Mouse (Mus musculus): ENCODE measurements around the gene Defb26. TPM values are rescaled to one million over a fixed set of nuclear protein-coding genes. Genes with fewer than 3 reads are reported as not detected.

Defb26 gene
- polyA plus RNA-seq, 1 experiment from 2014 or later: not detected

DNA sequence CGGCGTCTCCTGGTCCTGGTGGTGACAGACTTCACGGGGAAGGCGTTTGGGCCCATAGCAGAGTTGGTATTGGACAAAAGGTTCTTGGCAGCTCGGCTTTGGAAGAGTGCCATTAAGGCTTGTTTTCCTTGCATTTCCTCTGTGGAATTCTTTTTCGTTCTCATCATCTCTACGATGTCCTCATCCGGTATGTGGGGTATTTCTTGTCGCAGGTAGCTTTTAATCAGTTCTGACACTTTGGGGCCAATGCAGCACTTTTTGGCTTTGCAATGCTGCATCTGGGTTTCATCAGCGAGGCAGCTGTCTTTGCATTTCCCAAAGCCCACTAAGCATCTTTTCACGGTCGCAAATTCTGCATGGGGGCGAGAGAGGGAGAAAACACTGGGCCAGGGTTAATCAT, 52.3 kb downstream of the Defb26 start:
- H3K4me2 ChIP-seq: no peak overlapping the region
- no peaks in the 10 kb centered on the region for H3K9me3 ChIP-seq (replicated peaks)
- 52% methylated on average over 13 of the region's 13 CpGs for WGBS
- H3K9ac ChIP-seq: no peak overlapping the region
- H3K4me1 ChIP-seq: no peaks in the 10 kb centered on the region; the same call in 1 of the 2 replicates
- H3K27ac ChIP-seq: no peak overlapping the region
- no peaks in the 10 kb centered on the region for H3K36me3 ChIP-seq
- no peak overlapping the region for H3K4me3 ChIP-seq (replicated peaks)
- no peaks in the 10 kb centered on the region for H3K27me3 ChIP-seq
- ATAC-seq (replicated peaks; ENCODE audit: low FRiP score): no peak

Other genes with a start within 250 kb of the Defb26 start
- 39.5 and 39.7 TPM in 2 replicates for gene Tbc1d20, start 217.9 kb downstream of the Defb26 start, polyA plus RNA-seq (2015; fragmentation: Nextera tagmentation; extraction: Ambion mirVana)
- gene Rbck1, start 179.0 kb downstream of the Defb26 start, polyA plus RNA-seq (2015; fragmentation: Nextera tagmentation; extraction: Ambion mirVana): 79.0 and 88.7 TPM in 2 replicates
- gene Trib3, start 167.7 kb downstream of the Defb26 start, polyA plus RNA-seq (2015; fragmentation: Nextera tagmentation; extraction: Ambion mirVana): 1.1 and 1.9 TPM in 2 replicates
- 1.1 and 2.2 TPM in 2 replicates for gene Nrsn2, start 135.1 kb downstream of the Defb26 start, polyA plus RNA-seq (2015; fragmentation: Nextera tagmentation; extraction: Ambion mirVana)
- gene Sox12, start 113.6 kb downstream of the Defb26 start, polyA plus RNA-seq (2015; fragmentation: Nextera tagmentation; extraction: Ambion mirVana): 10.6 and 12.2 TPM in 2 replicates
- gene Zcchc3, start 96.7 kb downstream of the Defb26 start, polyA plus RNA-seq (2015; fragmentation: Nextera tagmentation; extraction: Ambion mirVana): 42.4 and 45.7 TPM in 2 replicates
- gene 6820408C15Rik, start 96.1 kb downstream of the Defb26 start, polyA plus RNA-seq (2015; fragmentation: Nextera tagmentation; extraction: Ambion mirVana): 0.56 and 0.77 TPM in 2 replicates
- 0.27 TPM in 1 of 2 replicates, not detected in the other for gene Defb23, start 47.1 kb downstream of the Defb26 start, polyA plus RNA-seq (2015; fragmentation: Nextera tagmentation; extraction: Ambion mirVana)
- not detected in 2 replicates for gene Defb20, start 34.6 kb downstream of the Defb26 start, polyA plus RNA-seq (2015; fragmentation: Nextera tagmentation; extraction: Ambion mirVana)
- gene Defb22, start 21.6 kb downstream of the Defb26 start, polyA plus RNA-seq (2015; fragmentation: Nextera tagmentation; extraction: Ambion mirVana): not detected in 2 replicates
- gene Defb28, start 6.6 kb upstream of the Defb26 start, polyA plus RNA-seq (2015; fragmentation: Nextera tagmentation; extraction: Ambion mirVana): 0.67 and 0.95 TPM in 2 replicates
- 0.90 and 1.6 TPM in 2 replicates for gene Defb29, start 28.4 kb upstream of the Defb26 start, polyA plus RNA-seq (2015; fragmentation: Nextera tagmentation; extraction: Ambion mirVana)
- gene Gm17416, start 57.6 kb upstream of the Defb26 start, polyA plus RNA-seq (2015; fragmentation: Nextera tagmentation; extraction: Ambion mirVana): not detected in 2 replicates
- gene Defb21, start 61.1 kb upstream of the Defb26 start, polyA plus RNA-seq (2015; fragmentation: Nextera tagmentation; extraction: Ambion mirVana): not detected in 2 replicates
- gene Defb19, start 68.6 kb upstream of the Defb26 start, polyA plus RNA-seq (2015; fragmentation: Nextera tagmentation; extraction: Ambion mirVana): 4.4 and 4.8 TPM in 2 replicates
- gene Defb45, start 87.7 kb upstream of the Defb26 start, polyA plus RNA-seq (2015; fragmentation: Nextera tagmentation; extraction: Ambion mirVana): not detected in 2 replicates
- 0.67 and 0.88 TPM in 2 replicates for gene Defb36, start 92.6 kb upstream of the Defb26 start, polyA plus RNA-seq (2015; fragmentation: Nextera tagmentation; extraction: Ambion mirVana)
- gene Defb25, start 111.4 kb upstream of the Defb26 start, polyA plus RNA-seq (2015; fragmentation: Nextera tagmentation; extraction: Ambion mirVana): 23.2 and 25.2 TPM in 2 replicates
- gene Rem1, start 115.3 kb upstream of the Defb26 start, polyA plus RNA-seq (2015; fragmentation: Nextera tagmentation; extraction: Ambion mirVana): 59.1 and 62.5 TPM in 2 replicates
- 141 and 147 TPM in 2 replicates for gene H13, start 157.8 kb upstream of the Defb26 start, polyA plus RNA-seq (2015; fragmentation: Nextera tagmentation; extraction: Ambion mirVana)
- 29.5 and 31.0 TPM in 2 replicates for gene Mcts2, start 175.3 kb upstream of the Defb26 start, polyA plus RNA-seq (2015; fragmentation: Nextera tagmentation; extraction: Ambion mirVana)
- 133 and 143 TPM in 2 replicates for gene Id1, start 224.6 kb upstream of the Defb26 start, polyA plus RNA-seq (2015; fragmentation: Nextera tagmentation; extraction: Ambion mirVana)
- 16.4 and 20.9 TPM in 2 replicates for gene Cox4i2, start 242.5 kb upstream of the Defb26 start, polyA plus RNA-seq (2015; fragmentation: Nextera tagmentation; extraction: Ambion mirVana)

Data from kidney, embryonic 15.5 days (tissue).